Mouse (Mus musculus) brain, embryonic 18.5 days (tissue): Measurements from ENCODE around the gene Sec62.
"Not testable (repeated sequence)": the region's sequence is repeated elsewhere in the genome, so short reads cannot be mapped to it uniquely, and the experiment has no call there.

Experiments used
- DNase-seq: peaks from one replicate; pipeline ENCODE4 v3.0.0-alpha.2; 2012; ENCODE audit warnings: low read depth, low spot score

Gene Sec62

DNA sequence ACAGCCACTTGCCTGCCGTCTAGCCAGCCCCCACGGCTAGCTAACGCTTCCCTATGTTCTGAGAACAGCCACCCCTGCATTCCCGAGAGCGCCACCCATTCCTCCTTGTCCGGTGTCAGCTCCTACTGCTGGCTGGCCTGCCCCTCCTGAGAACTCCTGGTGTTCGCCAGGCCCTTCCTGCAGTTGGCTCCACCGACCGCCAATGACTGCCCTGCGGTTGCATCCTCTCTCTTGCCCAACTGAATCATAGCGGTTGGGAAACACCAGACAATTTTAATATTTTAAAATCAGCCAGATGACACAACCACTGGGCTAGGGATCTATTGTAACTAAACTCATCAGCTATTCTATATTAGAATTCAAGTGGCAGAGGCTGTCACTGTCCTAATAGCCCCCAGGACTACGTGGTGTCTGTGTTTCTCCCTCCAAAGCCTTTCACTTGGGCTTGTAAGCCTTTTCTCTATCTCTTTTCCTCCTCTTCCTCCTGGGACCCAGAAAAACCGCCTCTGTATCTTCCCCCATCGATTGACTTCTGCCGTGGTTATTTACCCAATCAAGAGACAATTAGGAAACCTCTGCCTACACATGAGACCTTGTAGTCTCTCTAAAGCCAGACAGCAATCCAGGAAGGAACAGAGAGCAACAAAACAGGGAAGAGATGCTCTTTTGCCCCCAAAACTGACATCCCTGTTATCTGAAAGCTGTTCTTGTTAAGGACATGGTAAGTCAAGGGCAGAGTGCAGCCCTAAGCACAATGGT, 39.4 kb downstream of the Sec62 start:
- DNase-seq: no peak

DNA sequence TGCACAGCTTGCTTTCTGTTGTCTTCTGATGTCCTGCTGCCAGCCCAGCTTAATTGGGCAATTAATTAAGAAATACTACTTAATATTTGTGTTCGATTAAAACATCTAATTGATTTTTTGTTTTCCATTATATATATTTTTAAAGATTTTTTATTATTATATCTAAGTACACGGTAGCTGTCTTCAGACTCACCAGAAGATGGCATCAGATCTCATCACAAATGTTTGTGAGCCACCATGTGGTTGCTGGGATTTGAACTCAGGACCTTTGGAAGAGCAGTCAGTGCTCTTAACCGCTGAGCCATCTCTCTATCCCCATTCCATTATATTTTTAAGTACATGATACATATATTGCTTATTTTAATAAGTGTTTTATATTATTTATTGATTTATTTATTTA, 40.6 kb downstream of the Sec62 start:
- DNase-seq: no peak

DNA sequence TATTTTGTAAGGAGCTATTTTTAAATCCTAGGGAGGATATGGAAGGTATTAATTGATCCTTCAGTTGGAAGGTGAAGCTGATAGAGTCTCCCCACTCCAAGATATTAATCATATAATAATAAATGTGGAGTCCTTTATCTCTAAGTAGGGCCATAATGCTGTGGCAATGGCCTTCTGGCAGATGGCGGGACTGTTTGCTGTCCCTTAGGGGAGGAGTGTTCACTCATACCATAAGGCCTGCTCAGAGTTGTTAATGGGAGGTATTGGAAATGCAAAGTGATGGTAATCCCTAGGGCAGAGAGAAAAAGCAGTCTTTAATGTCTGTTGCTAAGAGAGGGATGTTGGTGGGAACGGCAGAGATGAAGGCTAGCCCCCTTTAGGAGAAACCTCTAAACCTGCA, 53.1 kb downstream of the Sec62 start:
- no peak for DNase-seq

DNA sequence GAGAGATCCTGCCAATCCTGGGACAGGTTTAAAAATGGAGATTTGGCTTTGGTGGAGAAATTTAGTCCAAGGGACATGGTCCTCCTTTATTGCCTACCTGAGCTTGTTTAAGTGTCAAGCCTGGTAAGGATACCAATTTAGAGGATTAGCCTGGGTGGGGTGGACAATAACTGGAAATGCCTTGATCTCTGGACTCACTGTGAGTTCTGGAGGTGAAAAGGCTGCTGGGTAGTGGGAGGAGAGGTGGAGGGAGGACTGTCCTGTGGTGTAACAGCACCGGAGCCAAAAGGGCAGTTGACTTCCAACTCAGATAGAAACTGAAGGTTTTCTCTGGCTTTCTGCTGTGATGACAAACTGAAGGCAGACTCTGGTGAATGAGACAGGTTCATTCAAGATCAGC, 54.7 kb downstream of the Sec62 start:
- no peak for DNase-seq

DNA sequence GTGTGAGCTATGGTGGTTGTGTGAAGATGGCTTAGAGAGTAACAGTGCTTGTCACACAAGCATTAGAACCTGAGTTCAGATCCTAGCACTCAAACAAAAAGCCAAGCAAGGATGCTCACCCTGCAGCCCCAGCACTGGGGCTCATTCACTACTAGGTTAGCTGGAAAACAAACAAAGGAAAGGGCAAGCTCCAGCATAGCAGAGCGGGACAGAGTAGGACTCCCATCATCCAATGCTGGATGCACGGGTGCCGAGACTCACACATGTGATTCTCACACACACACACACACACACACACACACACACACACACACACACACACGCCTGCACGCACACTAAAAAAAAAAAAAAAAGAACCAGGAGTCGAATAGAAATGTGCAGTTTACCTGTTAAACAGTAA, 58.7 kb downstream of the Sec62 start:
- DNase-seq: no peak

DNA sequence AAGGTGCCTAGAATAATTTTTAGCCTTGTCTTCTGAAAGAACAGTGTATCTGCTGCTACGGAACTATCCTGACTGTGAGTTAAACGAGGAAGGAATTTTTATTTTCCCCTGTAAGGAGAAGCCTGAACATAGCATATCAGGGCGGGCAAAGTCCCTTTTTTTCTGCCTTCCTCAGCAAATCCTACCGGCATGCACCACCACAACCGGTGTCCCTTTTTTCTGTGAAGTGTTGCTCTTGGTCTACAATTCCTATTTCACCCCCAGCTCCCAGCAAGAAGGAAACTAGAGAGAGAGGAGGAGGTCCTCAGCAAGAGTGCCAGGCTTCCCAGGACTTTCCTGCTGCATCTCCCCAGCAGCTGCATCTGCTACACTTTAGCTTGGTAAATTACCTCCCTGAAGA, 60.9 kb downstream of the Sec62 start:
- no peak for DNase-seq

DNA sequence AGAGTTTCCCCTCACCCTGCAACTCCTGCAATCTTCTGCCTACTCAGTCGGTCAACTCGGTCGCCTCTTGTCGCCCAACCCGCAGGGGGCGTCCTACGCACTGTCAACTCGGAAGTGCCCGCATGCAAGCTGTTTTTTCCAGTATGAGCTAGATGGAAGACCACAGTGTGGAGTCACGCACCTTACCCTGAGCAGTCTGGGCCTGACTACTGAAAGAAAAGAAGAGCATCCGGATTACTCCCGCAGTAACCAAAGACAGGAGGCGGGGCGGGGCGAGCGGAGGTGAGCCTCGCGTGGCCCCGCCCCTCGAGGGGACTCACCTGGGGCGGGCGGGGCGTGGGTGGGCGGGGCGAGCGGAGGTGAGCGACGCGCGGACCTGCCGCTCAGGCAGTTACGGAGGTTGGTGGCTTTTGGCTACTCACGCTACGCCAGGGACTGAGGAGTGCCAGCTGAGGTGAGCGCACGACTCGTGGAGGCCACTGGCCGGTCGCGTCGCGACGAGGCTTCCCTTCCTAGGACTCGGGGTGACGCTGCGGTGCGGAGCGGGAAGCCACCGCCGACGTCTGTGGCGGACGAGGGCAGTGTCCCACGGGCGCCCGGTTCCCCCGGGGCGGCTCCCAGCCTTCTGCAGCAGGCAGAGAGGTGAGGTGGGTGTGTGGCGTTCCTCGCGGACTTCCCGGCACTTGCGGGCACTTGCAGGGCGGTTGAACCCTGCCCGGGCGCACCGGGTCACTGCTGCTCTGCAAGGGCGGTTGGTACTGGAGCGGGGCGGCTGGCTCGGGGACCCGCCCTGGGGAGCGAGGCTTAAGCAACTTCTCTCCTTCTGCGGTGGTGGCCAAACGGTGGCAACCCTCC, 63.2 kb downstream of the Sec62 start, which contains the start of gene Gpr160:
Gpr160 (plus strand) TSS at position 347 of the 855 bp plus-strand sequence.
- peak; percentile 1 for DNase-seq

DNA sequence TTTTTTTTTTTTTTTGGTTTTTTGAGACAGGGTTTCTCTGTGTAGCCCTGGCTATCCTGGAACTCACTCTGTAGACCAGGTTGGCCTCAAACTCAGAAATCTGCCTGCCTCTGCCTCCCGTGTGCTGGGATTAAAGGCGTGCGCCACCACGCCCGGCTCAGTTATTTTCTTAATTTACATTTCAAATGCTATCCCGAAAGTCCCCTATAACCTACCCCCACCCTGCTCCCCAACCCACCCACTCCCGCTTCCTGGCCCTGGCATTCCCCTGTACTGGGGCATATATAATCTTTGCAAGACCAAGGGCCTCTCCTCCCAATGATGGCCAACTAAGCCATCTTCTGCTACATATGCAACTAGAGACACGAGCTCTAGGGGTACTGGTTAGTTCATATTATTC, 66.9 kb downstream of the Sec62 start:
- not testable (repeated sequence) for DNase-seq

DNA sequence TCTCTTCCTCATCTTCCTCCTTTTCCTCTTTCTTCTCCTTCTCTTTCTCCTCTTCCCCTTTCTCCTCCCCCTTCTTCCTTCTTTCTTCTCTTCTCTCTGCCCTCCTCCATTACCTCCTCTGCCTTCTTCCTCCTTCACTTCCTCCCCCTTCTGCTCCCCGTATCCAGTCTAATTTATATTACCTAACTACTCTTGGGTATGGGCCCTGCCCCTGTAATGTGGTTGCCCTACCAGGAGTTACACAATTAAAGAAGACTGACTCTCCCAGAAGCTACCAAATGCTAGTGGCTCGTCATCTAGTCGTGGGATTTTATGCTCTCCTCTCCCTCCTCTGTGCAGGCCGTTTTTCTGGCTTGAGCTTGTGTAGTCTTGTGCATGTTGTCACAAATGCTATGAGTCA, 68.0 kb downstream of the Sec62 start:
- DNase-seq: no peak

DNA sequence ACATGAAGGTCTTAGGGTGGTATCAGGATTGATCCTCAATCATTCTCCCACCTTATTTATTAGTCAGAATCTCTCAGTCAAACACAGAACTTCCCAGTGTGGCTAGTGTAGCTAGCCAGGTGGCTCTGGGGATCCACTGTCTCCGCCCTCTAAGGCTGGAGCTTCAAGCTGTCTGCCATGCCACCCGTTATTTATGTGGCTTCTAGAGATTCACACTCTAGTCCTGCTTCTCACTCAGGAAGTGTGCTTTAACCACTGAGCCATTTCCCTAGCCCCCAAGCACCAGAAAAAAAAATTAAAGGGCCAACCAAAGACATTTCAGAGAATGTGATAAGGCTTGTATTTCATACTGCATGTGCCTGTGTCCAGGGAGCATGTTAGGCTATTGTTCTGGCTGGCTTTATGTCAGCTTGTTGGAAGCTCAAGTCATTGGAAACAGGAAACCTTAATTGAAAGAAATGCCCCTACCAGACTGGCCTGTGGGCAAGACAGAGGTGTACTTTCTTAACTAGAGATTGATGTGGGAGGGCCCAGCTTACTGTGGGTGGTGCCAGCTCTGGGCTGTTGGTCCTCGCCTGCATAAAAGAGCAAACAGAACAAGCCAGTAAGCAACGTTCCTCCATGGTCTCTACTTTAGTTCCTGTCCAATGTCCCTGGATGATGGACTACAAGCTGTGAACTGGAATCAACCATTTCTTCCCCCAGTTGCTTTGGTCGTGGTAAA, 71.2 kb downstream of the Sec62 start:
- no peak for DNase-seq

DNA sequence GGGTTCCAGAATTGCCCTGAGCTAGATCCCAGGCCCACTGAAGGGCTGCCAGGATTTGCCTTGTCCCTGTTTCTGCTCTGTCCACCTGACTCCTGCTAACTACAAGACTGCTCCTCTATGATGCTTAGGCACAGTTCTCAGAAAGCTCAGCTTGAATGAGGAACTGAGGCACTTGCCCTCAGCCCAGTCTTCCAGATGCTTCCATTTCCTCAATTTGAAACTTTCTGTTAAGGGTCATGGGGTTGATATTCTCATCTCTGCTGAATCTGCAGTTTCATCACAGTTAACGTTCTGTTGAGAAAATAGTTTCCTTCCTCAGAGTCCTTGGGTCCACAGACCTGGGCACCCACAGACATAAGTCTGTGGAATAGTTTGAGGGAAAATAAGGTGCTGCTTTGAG, 72.0 kb downstream of the Sec62 start:
- DNase-seq: no peak

DNA sequence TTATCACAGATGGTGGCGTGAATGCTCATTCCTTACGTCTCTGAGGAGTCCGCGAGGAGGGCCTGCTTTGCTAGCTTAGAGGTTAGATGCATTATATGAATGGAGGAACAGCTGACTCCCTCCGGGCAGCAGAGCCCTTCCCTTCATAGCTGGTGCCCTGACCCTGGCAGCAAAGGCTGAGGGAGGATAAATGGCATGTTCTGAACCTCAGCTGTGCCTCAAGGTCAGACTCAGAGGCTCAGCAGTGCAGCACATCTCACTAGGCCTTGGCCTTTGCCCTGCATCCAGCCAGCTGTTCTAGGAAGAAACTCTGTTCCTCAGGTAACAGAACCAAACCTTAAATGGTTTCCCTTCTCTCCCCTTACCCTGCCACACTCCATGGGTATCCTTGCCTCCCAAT, 75.5 kb downstream of the Sec62 start:
- DNase-seq: no peak

DNA sequence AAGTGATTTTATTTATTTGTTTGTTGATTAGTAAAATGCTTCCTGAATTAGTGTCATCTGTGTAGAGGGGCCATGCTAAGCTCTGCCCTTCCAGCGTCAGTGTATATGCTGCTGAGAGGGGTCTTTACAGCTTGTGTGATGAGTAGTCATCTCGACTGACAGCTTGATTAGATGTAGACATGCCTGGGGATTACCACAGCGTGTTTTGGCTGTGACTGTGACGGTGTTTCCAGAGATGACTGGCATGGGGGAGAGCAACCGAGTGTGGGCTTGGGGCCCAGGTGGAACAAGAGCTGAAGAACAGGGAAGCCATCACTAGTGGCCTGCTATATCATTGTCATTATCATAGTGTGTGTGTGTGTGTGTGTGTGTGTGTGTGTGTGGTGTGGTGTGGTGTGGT, 76.0 kb downstream of the Sec62 start:
- DNase-seq: no peak

DNA sequence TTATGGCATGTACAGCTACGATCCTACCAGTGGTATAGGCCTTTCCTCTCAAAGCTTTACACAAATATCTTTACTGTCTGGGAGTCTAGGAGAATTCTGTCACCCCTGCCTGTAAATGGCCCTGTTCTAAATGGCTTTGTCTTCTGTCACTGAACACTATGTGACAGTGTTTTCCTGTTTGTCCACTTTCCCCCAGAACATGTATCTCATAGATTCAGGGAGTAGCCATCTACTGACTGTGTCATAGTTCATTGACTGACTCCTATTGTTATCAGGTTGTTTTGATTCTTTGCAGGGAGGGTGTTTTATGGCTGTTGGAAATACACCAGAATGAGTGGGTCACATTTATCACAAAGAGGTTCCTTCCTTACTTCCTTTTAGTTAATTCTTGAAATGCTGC, 77.3 kb downstream of the Sec62 start:
- no peak for DNase-seq
